Mouse (Mus musculus) ES-Bruce4 (cell line): ENCODE measurements around the gene Tenm2. TPM values are rescaled to one million over a fixed set of nuclear protein-coding genes. Genes with fewer than 3 reads are reported as not detected.

ENCODE experiments used
- H3K27ac ChIP-seq: 2 replicates; pipeline ENCODE4 v1.5.1; 2012; ENCODE audit warnings: low read length, inconsistent platforms; ENCODE audit not compliant: insufficient read depth
- H3K27me3 ChIP-seq: 2 replicates; pipeline ENCODE4 v1.6.1; 2012; ENCODE audit warnings: mild to moderate bottlenecking, low read length, inconsistent platforms; ENCODE audit not compliant: control insufficient read depth, poor library complexity, insufficient read depth, severe bottlenecking
- H3K36me3 ChIP-seq: 2 replicates; pipeline ENCODE4 v1.6.1; 2012; ENCODE audit warnings: inconsistent platforms, mild to moderate bottlenecking, low read length, moderate library complexity; ENCODE audit not compliant: control insufficient read depth, poor library complexity, insufficient read depth, severe bottlenecking
- H3K4me1 ChIP-seq: one replicate; pipeline ENCODE4 v1.8.1; 2011; ENCODE audit warnings: low read length; ENCODE audit not compliant: control insufficient read depth, insufficient read depth
- H3K4me3 ChIP-seq: 2 replicates; pipeline ENCODE4 v1.5.1; 2011; ENCODE audit warnings: low read depth, mild to moderate bottlenecking, low read length
- H3K9ac ChIP-seq: 2 replicates; pipeline ENCODE4 v1.6.1; 2012; ENCODE audit warnings: low read depth, mild to moderate bottlenecking, inconsistent platforms; ENCODE audit not compliant: poor library complexity, severe bottlenecking
- H3K9me3 ChIP-seq: replicated peaks from 2 replicates; pipeline ENCODE4 v1.6.1; 2012; ENCODE audit warnings: mild to moderate bottlenecking, low read length, inconsistent platforms; ENCODE audit not compliant: control insufficient read depth, poor library complexity, insufficient read depth, severe bottlenecking
- CTCF ChIP-seq: IDR thresholded peaks from one replicate; pipeline ENCODE4 v1.8.1; 2011; ENCODE audit warnings: low read depth, low read length
- EP300 ChIP-seq: IDR thresholded peaks from 2 replicates; pipeline ENCODE4 v1.6.1; 2011; ENCODE audit warnings: low read depth, low read length; ENCODE audit not compliant: insufficient read depth
- POLR2A ChIP-seq: IDR thresholded peaks from one replicate; pipeline ENCODE4 v1.8.1; 2011; ENCODE audit warnings: low read length; ENCODE audit not compliant: insufficient read depth
- polyA plus RNA-seq: library from polyadenylated mRNA; stranded (reverse); fragments of >200 nt; gene quantifications from 2 replicates; pipeline ENCODE4 v1.2.4, GENCODE M21; 2011; ENCODE audit warnings: low read depth; ENCODE audit not compliant: missing spikeins, insufficient read depth, insufficient read length

Tenm2 gene
- polyA plus RNA-seq, 1 experiment = not detected

DNA sequence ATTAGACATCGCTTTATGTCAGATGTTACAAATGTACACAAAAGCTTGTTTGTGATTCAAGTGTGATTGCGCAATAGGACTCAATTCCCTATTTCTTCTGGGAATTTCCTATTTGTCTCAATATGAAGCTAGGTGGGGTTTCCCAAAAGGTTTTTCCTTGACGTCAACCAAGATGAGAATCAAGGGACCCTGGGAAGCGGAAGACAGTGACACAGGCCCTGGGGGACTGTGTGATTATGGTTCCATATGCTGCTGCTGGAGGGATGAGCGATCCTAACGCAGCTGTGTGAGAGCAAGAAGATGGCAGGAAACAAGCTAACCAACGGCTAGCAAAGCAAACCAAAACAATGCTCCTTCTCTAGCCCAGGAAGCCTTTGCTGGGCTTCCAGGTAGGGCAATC, 820.5 kb downstream of the Tenm2 start:
- no peaks in the 10 kb centered on the region for H3K9me3 ChIP-seq
- no peaks in the 10 kb centered on the region for H3K36me3 ChIP-seq
- TF ChIP-seq EP300 (no peak), CTCF (no peak), POLR2A (no peak)
- H3K9ac ChIP-seq = no peak overlapping the region
- H3K4me1 ChIP-seq = no peaks in the 10 kb centered on the region
- H3K4me3 ChIP-seq = no peak overlapping the region
- no peak overlapping the region for H3K27ac ChIP-seq
- H3K27me3 ChIP-seq = no peaks in the 10 kb centered on the region

GRCm38 (mm10) chr11:36410881-36411280, 824.9 kb downstream of the Tenm2 start:
- Histone ChIP-seq H3K27me3 (no peaks in the 10 kb centered on the region), H3K36me3 (no peaks in the 10 kb centered on the region), H3K9me3 (no peaks in the 10 kb centered on the region), H3K9ac (no peak overlapping the region), H3K4me1 (no peaks in the 10 kb centered on the region), H3K27ac (no peak overlapping the region), H3K4me3 (no peak overlapping the region)
- TF ChIP-seq CTCF = no peak
- no peak for TF ChIP-seq POLR2A
- no peak for TF ChIP-seq EP300

DNA sequence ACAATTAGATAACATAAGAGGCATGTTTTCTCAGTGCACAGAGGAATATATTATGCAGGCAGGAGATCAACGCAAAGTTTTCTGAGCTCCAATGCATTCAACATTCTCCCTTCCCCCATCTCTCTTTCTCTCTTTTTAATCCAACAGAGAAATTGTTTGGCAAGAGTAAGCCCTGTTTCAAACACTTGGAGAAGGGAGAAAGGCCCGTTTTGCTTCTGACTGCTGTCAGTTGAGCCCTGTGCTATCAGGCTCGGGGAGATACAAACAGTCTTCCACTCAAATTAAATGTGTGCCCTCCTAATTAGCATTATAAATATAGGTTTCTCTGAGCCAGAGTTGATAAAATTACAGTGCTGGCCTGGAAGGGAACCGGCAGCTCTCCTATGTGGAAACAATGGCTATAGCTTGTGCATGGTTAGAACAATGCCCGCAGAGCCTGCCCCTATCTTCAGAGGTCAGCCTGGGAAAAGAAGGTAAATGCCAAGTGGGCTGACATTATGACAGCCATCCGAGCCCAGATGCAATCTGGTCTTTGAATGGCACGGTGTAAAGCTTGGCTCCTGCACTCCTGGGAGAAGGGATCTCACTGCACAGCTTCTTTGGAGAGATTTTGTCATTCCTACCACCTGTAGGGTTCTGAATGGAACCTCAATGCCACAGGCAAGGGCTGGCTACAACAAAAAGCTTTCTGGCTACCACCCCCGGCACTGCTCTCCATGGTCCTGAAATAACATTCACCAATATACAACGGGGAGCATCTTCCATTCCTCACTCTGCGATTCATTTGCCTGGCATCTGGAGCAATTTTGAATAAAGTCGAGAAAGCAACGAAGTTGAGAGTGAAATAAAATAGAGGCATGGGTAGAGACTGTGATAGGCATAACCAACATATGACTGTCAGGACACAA, 839.7 kb downstream of the Tenm2 start:
- H3K4me1 ChIP-seq = no peaks in the 10 kb centered on the region
- TF ChIP-seq CTCF (no peak), EP300 (no peak), POLR2A (no peak)
- no peak overlapping the region for H3K9ac ChIP-seq
- no peaks in the 10 kb centered on the region for H3K9me3 ChIP-seq
- H3K4me3 ChIP-seq = no peak overlapping the region
- H3K36me3 ChIP-seq = no peaks in the 10 kb centered on the region
- no peak overlapping the region for H3K27ac ChIP-seq
- no peaks in the 10 kb centered on the region for H3K27me3 ChIP-seq

GRCm38 (mm10) chr11:36384696-36385095, 851.1 kb downstream of the Tenm2 start:
- H3K4me3 ChIP-seq = no peak overlapping the region
- H3K4me1 ChIP-seq = no peaks in the 10 kb centered on the region
- no peaks in the 10 kb centered on the region for H3K9me3 ChIP-seq
- TF ChIP-seq CTCF (no peak), POLR2A (no peak), EP300 (no peak)
- H3K27me3 ChIP-seq = no peaks in the 10 kb centered on the region; the same call in 1 of the 2 replicates
- no peak overlapping the region for H3K27ac ChIP-seq
- H3K36me3 ChIP-seq = no peaks in the 10 kb centered on the region
- no peak overlapping the region for H3K9ac ChIP-seq

GRCm38 (mm10) chr11:36371814-36372213, 864.0 kb downstream of the Tenm2 start:
- Histone ChIP-seq H3K36me3 (no peaks in the 10 kb centered on the region), H3K9me3 (no peaks in the 10 kb centered on the region), H3K4me1 (no peaks in the 10 kb centered on the region), H3K27ac (no peak overlapping the region), H3K9ac (no peak overlapping the region), H3K4me3 (no peak overlapping the region), H3K27me3 (no peaks in the 10 kb centered on the region; the same call in 1 of the 2 replicates)
- TF ChIP-seq POLR2A = no peak
- no peak for TF ChIP-seq EP300
- TF ChIP-seq CTCF = no peak

- no peaks in the 10 kb centered on the region for H3K4me1 ChIP-seq
- no peaks in the 10 kb centered on the region for H3K27me3 ChIP-seq
- TF ChIP-seq POLR2A (no peak), EP300 (no peak), CTCF (no peak)
- no peaks in the 10 kb centered on the region for H3K36me3 ChIP-seq
- no peak overlapping the region for H3K9ac ChIP-seq
- no peak overlapping the region for H3K4me3 ChIP-seq
- no peaks in the 10 kb centered on the region for H3K9me3 ChIP-seq
- no peak overlapping the region for H3K27ac ChIP-seq
Observed at GRCm38 (mm10) chr11:36365067-36365466, 870.7 kb downstream of the Tenm2 start.
